Mouse (Mus musculus) heart, postnatal 36 days (tissue): ENCODE results near the gene Myog. TPM values are rescaled to one million over a fixed set of nuclear protein-coding genes. Genes with fewer than 3 reads are reported as not detected.

Experiments used
- DNase-seq, 2 experiments: peaks; one replicate each; pipeline ENCODE4 v3.0.0; 2021 to 2022
- intact Hi-C: fragments of 180-260 bp; cut with DNase I; formaldehyde crosslinking; loops from one replicate; pipeline ENCODE4 v1.15.1; 2025
- total RNA-seq, 2 experiments: library from RNA; stranded (reverse); gene quantifications; 2 replicates each; pipeline ENCODE4 v1.2.3; 2021

The Myog gene
- total RNA-seq, 2 experiments from 2014 or later, result not detected

DNA sequence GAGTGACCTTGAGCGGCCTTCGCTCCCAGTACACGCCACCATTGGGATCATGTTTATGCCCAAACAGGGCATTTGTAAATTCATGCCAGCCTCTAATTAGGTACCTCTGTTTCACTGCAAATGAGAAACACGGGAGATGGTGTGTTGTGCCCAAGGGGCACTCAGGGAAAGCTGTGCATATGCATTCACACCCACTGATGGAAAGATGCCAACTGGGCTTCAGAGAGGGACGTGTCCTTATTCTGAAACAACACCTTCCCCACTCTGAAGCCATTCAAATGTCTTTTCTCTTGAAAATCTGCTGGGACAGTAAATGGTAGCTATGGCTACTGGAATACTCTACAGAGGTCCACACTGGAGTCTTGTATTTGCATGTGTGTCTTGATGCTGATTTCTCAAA, 28.5 kb downstream of the Myog start:
- no peak for DNase-seq
- intact Hi-C loops, result no loop called here

DNA sequence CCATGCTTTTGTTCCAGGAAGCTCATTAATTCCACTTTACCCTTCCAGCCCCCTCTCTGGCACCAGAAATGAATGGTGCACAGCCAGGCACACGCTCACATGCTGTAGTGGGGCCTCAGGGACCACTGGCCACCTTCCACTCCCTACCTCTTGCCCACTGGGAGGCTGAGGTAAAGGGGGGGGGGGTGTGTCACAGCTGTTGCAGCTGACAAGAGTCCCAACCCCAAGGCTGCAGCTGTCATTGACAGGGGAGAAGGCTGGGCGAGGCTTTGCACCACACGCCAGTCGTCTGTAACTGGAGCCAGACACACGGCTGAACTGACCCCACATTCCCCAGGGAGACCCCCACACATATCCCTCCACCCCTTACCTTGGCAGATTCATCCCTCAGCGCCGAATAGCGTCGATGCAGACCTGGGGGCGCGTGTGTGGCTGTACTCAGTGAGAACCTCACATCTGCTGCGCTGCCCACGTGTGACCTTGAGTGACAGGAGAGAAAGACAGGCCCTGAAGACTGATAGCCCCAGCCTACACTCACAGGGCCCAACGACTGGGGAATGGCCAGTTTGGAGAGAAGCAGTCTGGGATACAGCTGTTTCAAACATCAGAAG, 31.0 kb downstream of the Myog start:
- DNase-seq, result no peak
- intact Hi-C loops, result no loop called here

DNA sequence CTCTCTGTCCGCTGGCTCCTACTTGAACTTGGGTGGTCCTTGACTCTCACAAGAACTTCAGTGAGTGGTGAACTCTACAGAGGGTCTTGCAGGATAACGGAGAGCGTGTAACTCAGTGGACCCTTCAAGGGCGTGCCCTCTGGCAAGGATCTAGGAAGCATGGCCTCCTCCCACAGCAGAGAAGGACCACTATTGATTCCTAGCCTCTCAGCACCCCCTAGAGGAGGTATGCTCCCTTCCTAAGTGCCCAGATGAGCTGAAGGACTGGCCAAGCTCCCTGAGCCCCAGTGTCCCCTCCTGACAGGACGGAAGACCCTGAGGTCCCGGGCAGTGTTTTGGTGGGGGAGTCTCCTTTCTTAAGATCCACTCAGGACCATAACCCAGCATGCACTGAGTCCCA, 32.8 kb downstream of the Myog start:
- DNase-seq, result peak; percentile 53 to 55
- intact Hi-C loops, result loop anchor here (2.0 kb wide), 2 partner anchors 78 to 172 kb away; no protein-coding TSS in a partner anchor

DNA sequence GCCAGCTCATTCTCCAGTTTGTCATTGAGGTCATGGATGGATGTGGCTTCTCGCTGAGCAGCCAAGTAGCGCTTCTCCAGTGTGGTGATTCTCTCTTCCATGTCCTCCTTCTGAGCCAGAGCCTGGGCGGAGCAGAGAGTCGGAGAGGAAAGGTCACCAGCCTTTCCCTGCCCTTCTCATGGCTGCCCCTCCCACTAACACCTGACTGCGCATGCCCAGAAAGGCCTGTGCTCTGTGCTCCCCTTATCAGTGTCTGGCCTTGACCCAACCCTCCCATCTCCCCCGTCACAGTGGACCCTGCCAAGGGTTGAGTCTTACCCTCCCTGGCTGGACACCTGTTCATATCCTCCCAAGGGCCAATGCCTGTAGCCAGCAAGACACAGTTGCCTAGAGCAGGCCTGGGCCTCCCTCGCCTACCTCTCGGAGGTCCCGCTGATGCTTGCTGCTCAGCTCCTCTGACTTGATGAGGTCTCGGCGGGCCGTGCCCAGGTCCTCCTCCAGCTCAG, 37.1 kb downstream of the Myog start:
- no peak for DNase-seq
- intact Hi-C loops, result no loop called here

DNA sequence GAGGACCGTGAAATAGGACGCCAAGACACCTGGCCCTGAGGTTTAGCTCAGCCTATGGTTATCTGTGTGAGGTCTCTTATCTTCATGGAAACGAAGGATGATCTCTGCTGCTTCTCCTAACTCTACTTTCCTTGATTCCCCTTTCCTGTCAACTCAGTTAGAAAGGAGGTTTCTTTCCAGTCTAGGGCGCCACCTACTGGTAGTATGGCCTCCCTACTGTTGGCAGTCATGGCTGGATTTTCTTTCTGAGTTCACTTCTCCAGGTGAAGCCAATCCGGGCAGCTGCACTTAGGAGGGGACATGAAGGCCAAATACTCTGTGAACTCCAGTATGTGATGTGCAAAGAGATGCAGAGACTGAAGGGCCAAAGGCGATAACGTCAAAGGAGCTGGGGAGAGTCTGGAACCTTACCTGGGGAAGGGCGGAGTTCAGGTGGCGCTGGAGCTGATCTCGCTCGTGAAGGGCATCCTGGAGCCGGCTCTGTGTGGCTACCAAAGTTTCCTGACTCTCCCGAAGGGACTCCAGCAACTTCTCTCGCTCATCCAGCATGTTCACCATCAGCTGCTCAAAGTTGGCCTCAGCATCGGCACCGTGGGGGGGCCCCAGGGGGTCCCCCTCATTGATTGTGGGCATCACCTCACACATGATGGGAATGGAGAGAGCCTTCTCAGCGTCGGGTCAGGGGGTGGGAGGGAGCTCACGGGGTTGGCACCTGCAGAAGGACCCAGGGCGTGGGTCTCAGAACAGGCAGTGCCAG, 42.3 kb downstream of the Myog start:
- peak; percentile 81 to 83 for DNase-seq
- intact Hi-C loops, result loop anchor here (1.0 to 5.0 kb wide), 4 partner anchors 135 to 280 kb away; no protein-coding TSS in a partner anchor

DNA sequence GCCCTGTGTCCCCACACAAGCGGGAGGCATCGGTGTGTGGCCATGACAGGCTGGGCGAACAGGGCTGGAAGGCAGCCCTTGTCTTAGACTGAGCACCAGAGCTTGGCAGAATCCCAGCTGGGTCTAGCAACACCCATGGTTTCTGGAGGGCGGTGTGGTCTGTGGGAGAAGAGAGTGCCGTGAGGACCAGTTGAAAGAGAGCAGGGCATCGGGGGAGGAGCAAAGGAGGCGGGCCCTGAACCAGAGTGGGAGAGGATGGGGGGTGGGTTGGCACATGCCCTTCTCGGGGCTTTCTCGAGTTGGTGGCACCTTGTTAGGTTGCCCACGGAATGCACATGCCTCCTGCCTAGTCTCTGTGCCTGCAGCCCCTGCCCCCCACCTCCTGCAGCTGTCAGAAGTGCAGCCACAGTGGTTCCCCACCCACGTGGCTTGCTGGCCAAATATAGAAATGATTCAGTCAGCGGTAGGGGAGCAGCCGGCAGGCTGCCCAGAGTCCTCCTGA, 43.0 kb downstream of the Myog start, which contains the start of gene Ppfia4:
Gene Ppfia4, minus strand, starts transcription at position 159 of the 502 bp plus-strand sequence.
- intact Hi-C loops, result loop anchor here (1.0 to 5.0 kb wide), 4 partner anchors 136 to 281 kb away; no protein-coding TSS in a partner anchor

DNA sequence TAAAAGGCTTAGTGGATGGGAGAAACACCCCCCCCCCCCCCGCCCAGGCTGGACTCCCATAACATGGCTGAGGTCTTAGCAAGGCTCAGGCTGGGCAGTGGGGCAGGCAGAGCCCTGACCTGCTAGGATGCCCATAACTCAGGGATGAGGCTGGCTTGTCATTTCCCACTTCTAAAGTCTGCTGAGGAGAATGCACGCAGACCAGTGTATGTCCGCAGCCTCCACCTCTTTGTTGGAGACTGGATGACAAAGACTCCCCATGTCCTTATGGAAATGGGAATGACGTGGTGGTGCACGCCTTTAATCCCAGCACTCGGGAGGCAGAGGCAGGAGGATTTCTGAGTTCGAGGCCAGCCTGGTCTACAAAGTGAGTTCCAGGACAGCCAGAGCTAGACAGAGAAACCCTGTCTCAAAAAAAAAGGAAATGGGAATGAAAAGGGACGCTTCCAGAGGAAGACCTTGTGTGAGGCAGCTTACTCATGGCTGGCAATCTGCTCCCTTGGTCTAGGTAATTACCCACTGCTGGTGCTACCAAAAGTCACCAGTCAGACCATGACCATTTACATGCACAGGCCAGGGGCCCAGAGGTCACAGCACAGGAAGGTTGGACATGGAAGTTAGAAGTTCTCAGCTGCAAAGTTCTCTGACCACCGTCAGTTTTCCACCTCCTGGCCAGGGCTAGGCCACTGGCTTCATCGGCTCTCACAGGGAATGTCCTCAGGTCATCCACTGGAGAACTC, 43.8 kb downstream of the Myog start:
- intact Hi-C loops, result loop anchor here (2.0 to 5.0 kb wide), 2 partner anchors 137 to 281 kb away; no protein-coding TSS in a partner anchor
- DNase-seq, result no peak

More for the DNA sequence above, 43.0 kb downstream of the Myog start, which contains the start of gene Ppfia4:
- peak; percentile 29 to 37 for DNase-seq

DNA sequence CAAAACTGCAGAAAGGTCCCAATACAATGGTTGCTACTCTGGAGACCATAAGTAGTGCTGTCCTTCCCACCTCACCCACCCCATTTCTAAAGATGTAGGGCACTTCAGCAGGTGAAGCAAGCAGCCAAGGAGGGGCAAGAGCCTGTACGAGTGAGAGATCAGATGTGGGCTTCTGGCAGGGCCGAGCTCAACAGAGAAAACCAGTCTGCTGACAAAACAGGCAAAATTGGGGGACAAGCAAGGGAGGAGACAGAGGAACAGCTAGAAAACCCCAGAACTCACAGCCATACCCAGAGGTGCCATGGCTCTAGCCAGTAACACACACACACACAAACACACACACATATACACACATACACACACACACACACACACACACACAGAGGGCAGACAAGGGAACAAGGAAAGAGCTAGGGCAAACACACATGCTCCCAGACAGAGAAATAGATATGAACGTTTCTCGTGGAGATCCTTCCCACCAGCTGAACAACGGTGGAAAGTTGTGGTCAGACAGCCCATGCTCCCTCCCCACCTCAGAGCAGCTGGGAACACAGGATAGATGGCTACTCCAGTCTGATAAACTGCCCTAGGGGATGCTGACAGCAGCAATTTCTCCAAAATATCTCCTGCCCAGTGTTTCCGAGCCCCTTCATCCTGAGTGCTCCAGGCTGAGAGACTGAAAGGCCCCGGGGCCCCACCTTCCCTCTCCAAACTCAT, 44.5 kb downstream of the Myog start:
- no peak for DNase-seq
- intact Hi-C loops, result loop anchor here (5.0 kb wide), 1 partner anchor 282 kb away; no protein-coding TSS in a partner anchor

DNA sequence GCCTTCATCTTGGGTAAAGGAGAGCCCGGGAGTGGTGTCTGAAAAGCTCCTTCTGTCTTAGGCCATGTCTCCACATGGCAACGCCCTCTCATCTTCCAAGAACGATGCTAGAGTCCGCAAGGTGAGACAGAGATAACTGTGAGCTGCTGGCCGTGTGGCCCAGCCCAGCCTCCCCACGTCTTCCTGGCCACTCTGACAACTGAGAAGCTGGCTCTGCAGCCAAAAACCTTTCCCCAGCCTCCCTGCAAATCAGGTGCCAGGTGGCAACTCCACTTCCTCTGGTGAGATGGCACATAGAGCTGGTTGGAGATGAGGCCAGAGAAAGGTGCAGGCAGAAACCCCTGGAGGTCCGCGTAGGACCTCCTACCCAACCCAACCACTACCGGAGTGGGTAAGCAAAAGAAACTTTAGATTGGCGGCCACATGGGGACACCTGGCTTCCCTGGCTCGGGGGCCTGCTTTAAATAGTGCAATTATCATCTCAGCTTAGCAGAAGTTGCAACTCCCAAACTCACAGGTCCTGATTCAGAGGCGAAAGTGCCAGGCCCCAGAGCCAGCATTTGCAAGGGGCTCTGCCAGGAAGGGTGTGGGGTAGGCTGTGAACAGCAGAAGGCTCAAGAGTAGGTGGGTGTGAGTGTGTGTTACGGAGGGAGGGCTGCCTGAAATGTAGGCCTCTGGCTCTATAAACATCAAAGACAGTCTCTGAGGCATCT, 45.6 kb downstream of the Myog start:
- intact Hi-C loops, result no loop called here
- no peak for DNase-seq

DNA sequence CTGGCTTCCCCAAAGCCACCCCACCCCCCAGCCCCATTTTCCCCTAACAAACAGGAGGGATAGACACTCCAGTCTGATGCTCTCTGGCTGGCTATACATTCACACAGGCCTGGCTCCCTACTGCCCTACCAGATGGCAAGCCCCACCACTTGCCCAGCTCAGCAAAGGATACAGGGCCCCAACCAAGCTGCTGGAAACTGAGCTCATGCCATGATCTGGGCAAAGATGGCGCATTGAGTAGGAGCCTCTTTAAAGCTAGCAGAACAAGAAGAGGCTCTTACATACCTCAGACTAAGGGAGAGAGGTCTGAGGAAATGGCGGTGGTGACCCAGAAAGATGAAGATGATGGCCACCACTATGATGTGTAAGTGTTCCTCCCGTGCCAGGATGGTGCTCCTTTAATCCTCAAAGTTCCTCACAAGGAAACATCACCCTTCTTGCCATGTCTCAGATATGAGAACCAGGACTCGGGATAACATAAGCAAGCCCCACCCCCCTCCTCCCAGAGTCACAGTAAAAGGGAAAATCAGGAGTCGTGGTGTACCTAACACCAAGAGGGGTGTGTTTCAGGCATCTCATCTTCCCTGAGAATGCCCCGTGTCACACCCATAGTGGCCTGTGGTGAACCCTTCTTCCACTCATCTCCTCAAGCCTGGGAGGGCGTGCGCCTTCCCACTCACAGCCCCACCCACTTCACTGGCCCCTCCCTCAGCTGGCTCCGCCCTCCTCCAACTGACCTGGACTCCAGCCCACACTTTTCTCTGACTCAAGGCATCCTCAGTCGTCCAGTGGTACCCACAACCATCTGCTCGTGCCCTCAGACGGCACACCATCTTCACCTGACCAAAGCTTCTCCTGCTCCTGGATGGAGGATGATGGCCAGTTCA, 46.4 kb downstream of the Myog start:
- intact Hi-C loops, result no loop called here
- DNase-seq, result no peak

DNA sequence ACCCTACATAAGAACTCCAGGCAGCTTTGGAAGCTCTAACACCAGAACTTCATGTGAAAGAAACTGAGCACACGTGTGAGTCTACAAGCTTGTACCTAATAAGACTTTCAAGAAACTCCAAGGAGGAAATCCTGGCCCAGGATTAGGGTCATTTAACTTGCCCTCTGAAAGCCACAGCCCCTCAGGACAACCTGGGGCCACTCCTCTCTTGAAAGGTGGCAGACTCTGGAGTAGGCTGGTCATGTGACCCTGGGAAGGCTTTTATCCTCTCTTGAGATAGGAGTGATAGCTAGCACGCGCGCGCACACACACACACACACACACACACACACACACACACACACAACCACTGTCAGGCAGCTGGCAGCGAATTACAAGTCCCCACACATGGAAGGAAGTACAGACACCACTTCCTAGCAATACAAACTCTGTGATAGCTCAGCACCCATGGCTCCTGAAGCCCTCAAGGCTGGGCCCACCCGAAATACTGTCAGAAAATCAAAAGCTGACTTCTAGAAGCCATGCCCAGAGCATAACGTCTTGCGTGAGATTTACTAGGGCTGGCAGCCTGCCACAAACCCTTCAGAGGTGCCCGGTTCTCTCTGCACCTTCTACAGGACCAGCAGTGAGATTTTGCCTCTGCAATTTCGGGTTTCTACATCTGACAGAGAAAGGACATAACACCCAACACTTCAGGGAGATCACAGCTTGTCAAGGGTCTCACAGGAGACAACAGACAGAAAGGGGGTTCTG, 47.3 kb downstream of the Myog start:
- DNase-seq, result no peak
- intact Hi-C loops, result no loop called here

DNA sequence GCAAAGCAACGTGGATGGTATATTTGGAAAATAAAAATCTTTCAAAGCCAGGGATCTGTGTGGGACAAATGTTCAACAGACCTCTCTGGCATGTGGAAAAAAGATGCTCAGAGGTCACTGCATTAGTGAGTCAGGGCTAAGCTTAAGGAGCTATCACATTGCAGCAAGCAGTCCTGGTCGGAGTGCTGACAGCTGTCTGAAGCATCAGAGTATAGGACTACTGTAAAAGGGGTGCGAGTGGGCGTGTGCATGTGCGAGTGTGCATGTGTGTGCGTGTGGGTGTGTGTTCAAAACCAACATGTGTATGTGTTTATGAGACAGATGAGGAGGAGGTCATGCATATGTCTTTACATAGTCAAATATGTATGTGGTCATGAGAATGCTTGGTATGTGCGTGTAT, 49.4 kb downstream of the Myog start:
- DNase-seq, result no peak
- intact Hi-C loops, result no loop called here

DNA sequence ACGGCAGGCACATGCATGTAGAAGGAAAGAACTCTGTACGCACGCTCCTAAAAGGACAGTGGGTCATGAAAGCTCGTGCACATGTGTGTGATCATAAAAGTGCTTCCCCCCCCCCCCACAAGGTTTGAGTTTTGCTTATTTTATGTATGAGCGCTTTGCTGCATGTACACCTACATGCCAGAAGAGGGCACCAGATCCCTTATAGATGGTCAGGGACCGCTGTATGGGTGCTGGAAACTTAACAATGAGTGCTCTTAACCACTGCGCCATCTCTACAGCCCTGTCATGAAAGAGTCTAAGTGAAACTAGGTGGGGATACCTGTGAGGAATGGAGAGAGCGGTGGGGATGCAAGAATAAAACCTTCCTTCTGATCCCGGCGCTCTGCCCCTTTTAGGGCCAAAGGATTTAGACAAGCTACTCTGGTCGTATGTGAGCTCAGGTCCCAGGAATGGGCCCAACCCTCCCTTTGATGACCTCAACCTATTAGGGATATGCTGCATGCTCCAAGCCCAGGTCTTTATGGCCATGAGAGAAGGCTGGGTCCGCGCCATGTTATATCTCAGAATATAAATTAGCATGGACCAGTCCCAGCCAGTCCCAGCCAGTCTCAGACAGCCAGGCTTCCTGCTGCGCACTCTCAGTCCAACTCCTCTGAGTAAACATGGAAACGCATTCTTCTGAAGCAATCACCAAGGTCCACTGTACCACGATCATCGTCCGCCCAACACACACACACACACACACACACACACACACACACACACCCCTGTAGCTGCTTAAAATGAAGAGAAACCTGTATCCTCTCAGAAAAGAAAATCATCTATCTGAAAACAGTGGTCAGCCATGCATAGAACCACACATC, 50.2 kb downstream of the Myog start:
- no peak for DNase-seq
- intact Hi-C loops, result no loop called here

DNA sequence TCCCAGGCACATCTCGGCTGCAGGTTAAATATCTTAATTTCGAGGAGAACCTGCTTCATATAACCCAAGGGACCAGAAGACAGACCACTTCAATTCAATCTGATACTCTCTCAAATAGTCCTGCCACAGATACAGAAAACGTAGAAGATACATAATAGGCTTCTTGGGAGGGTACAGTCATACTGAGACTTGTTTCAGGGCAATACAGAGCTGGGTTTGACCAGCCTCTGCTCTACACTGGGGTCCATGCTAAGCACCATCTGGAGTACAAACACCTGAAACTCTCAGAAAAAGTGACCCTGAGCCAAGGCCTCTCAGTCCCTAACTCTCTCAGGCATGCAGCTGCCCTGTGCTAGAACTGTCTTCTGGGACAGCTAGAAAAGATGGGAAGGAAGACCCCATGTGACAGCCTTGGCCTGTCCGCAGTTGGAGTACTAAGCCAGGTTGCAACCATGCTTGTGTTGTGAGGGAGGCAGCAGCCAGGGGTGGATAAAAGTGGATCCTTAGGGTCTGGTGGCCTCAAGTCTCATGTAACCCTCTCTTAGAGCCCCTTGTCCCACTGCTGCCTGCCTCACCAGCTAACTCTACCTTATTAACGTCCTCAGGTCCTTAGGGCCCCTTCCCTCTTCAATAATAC, 52.0 kb downstream of the Myog start:
- intact Hi-C loops, result no loop called here
- DNase-seq, result no peak
